Mouse (Mus musculus) heart, embryonic 11.5 days (tissue): ENCODE data around the gene Odf2l. TPM values are rescaled to one million over a fixed set of nuclear protein-coding genes. Genes with fewer than 3 reads are reported as not detected.

ENCODE experiments used
- ATAC-seq: fragments of 200-750 bp; cut with Nextera tagmentation; replicated peaks from 2 replicates; pipeline ENCODE4 v1.8.0; 2017; ENCODE audit warnings: moderate library complexity; ENCODE audit not compliant: insufficient number of reproducible peaks, low FRiP score, low TSS enrichment
- H3K27ac ChIP-seq: fragments of 300-500 bp; sonication (generic); 2 replicates; pipeline ENCODE4 v1.5.1; 2014; ENCODE audit warnings: mild to moderate bottlenecking, low read depth, low read length
- H3K27me3 ChIP-seq: fragments of 300-500 bp; sonication (generic); 2 replicates; pipeline ENCODE4 v1.6.1; 2014; ENCODE audit warnings: mild to moderate bottlenecking, low read length, mixed read lengths; ENCODE audit not compliant: control insufficient read depth, insufficient read depth
- H3K36me3 ChIP-seq: fragments of 300-500 bp; sonication (generic); 2 replicates; pipeline ENCODE4 v1.6.1; 2014; ENCODE audit warnings: mild to moderate bottlenecking, low read length, moderate library complexity, mixed read lengths; ENCODE audit not compliant: control insufficient read depth, insufficient read depth
- H3K4me1 ChIP-seq: fragments of 300-500 bp; sonication (generic); 2 replicates; pipeline ENCODE4 v1.6.1; 2014; ENCODE audit warnings: low read length; ENCODE audit not compliant: control insufficient read depth, insufficient read depth
- H3K4me2 ChIP-seq: fragments of 300-500 bp; sonication (generic); 2 replicates; pipeline ENCODE4 v1.6.1; 2014; ENCODE audit warnings: mild to moderate bottlenecking, moderate library complexity
- H3K4me3 ChIP-seq: fragments of 300-500 bp; sonication (generic); 2 replicates; pipeline ENCODE4 v1.5.1; 2014; ENCODE audit warnings: low read depth, low read length
- H3K9ac ChIP-seq: fragments of 300-500 bp; sonication (generic); 2 replicates; pipeline ENCODE4 v1.6.1; 2014; ENCODE audit warnings: mild to moderate bottlenecking, low read depth, low read length, moderate library complexity
- H3K9me3 ChIP-seq: fragments of 300-500 bp; sonication (generic); replicated peaks from 2 replicates; pipeline ENCODE4 v1.6.1; 2016; ENCODE audit warnings: low read length; ENCODE audit not compliant: control insufficient read depth
- WGBS: fragments of 180-500 bp; shearing (Covaris S2); extraction: QIAGEN DNeasy Blood & Tissue Kit; methylation state at CpG from one replicate; pipeline ENCODE4 v1.1.7; 2014; ENCODE audit not compliant: insufficient replicate concordance; 5-methylcytosine and 5-hydroxymethylcytosine counted together
- polyA plus RNA-seq: library from polyadenylated mRNA; unstranded; fragments of >200 nt; fragmentation: Nextera tagmentation; extraction: Ambion mirVana; gene quantifications from 2 replicates; pipeline ENCODE4 v1.2.1, GENCODE M21; 2014

The Odf2l gene
- 13.9 and 14.3 TPM in 2 replicates for polyA plus RNA-seq

DNA sequence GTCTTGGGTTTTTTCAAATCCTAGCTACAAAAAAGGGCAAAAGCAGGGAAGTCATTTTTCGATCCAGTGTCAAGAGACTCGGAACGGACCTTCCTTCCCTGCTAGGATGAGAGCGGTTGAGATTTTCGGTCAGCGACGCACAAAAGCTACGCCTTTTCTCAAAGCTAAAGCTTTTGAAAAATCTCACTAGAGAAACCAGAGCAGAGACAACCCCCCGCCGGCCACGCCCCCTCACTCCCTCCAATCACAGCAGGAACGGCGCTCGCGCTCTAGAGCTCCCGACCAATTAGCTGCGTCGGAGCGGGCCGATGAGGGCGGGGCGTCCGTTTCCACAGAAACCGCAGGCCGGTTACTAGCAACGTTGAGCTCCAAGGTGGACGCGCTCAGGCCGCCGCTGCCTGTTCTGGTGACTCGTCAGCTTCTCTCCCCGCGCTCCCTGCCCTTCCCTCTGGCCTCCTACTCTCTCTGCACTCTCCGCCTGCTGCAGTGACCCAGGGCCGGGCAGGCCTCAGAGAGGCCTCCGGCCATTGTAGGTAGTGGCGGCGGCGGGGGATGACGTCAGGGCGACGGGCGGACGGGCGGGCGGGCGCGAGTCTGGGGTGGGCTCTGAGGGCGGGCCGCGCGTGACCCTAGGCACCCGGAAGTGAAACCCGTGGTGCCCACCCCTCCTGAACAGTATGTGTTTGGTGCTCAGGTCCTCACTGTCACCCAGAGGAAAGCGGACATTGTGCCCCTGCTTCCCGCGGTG, at the start of gene Odf2l:
Odf2l (plus strand) TSS at position 335 of the 748 bp plus-strand sequence.
- under 1% methylated on average over 50 of the region's 57 CpGs for WGBS
- peak; percentile 99 for ATAC-seq
- Histone ChIP-seq H3K27me3 (no peaks in the 10 kb centered on the region), H3K9ac (peak within 1 kb of the TSS; percentile 90), H3K4me1 (0 out of 2 replicates have a peak, but pooled peaks cover 4% of the 10 kb centered on the region), H3K27ac (peak within 1 kb of the TSS; percentile 98), H3K4me3 (peak within 1 kb of the TSS; percentile 73), H3K9me3 (no peaks in the 10 kb centered on the region), H3K36me3 (no peaks in the 10 kb centered on the region), H3K4me2 (peak within 1 kb of the TSS; percentile 67)

DNA sequence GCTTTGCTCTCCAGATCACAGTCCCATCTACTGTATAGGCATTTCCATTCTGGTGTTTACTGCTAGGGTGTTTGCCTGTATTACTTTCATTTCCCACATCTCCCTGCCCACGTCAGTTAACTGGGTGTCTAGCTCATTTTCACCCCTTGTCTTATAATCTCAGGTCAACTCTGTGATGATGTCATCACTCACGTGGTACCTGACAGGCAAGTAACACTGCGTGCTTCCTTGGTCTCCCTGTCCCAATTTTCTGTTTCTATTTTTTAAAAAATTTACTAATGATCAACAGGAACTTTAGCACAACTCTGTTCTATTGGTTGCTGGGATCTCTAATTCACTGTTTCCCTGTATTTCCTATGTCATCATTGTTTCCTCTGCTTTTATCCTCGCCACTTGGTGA, 49.4 kb upstream of the Odf2l start:
- ATAC-seq: no peak
- H3K4me1 ChIP-seq: no peaks in the 10 kb centered on the region
- H3K9ac ChIP-seq: no peak overlapping the region
- no peaks in the 10 kb centered on the region for H3K9me3 ChIP-seq
- no peak overlapping the region for H3K4me2 ChIP-seq
- 79% methylated on average over 4 of the region's 4 CpGs for WGBS
- no peak overlapping the region for H3K27ac ChIP-seq
- H3K27me3 ChIP-seq: no peaks in the 10 kb centered on the region
- no peak overlapping the region for H3K4me3 ChIP-seq
- H3K36me3 ChIP-seq: no peaks in the 10 kb centered on the region

DNA sequence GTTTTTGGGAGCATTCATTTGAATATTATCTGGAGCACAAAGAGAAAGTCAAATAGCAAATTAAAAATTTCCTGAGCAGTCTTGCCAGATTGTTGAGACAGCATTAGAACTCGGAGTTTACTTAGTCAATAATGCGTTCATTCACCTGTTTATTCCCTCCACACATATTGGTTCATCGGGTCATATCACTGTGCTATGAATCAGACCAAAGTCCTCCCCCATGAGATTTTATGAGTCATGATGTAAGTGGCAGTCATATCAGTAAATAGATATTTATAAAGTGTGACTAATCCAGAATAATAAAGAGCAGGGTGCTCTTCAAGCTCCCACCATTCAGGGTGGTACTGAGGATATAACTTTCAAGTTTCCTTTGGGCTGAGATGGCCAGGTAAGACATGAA, 46.0 kb upstream of the Odf2l start:
- H3K4me2 ChIP-seq: no peak overlapping the region
- no peak overlapping the region for H3K4me3 ChIP-seq
- no peaks in the 10 kb centered on the region for H3K27me3 ChIP-seq
- 88% methylated on average over 3 of the region's 3 CpGs for WGBS
- H3K9ac ChIP-seq: no peak overlapping the region
- H3K4me1 ChIP-seq: no peaks in the 10 kb centered on the region
- no peaks in the 10 kb centered on the region for H3K36me3 ChIP-seq
- no peak for ATAC-seq
- H3K9me3 ChIP-seq: no peaks in the 10 kb centered on the region
- no peak overlapping the region for H3K27ac ChIP-seq

DNA sequence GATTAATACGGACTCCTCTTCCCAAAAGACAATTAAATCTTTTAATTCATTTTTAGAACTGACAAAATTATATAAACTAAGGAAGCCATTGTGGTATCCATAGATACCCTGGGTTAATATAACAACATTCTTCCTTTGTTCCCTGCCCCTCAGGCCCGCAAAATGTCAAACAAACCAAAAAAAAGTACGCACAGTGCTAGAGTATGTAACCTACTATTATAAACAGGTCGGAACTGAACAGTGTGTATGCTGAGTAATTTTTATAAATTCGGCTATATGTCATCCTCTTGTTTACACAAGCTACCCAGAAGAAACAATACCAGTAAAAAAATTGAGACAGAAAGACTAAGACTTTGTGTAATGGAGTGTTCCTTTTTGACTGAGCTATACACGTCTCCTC, 40.0 kb upstream of the Odf2l start:
- no peak for ATAC-seq
- H3K27ac ChIP-seq: no peak overlapping the region
- no peak overlapping the region for H3K4me3 ChIP-seq
- H3K36me3 ChIP-seq: no peaks in the 10 kb centered on the region
- no peaks in the 10 kb centered on the region for H3K9me3 ChIP-seq
- WGBS: 77% methylated on average over 6 of the region's 6 CpGs
- H3K9ac ChIP-seq: no peak overlapping the region
- no peak overlapping the region for H3K4me2 ChIP-seq
- H3K27me3 ChIP-seq: no peaks in the 10 kb centered on the region
- H3K4me1 ChIP-seq: no peaks in the 10 kb centered on the region

DNA sequence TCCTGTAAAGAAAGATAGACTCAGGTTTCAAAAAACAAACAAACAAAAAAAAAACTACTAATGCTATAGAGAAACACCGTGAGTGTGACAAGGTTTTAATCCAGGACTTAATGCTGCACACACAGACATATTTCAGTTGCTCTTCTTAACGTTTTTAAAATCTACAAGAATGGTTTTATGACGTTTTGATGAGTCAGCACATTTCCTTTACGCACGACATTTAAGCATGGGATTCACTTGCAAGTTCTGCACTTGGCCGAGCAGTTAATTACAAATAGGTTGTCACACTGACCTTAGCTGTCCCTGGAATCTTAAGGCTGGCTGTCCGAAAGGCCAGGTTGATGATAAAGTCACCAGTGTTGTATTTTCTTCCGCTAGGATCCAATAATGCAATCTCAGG, 37.5 kb upstream of the Odf2l start:
- H3K27me3 ChIP-seq: no peaks in the 10 kb centered on the region
- H3K36me3 ChIP-seq: no peaks in the 10 kb centered on the region
- no peak overlapping the region for H3K4me2 ChIP-seq
- H3K4me3 ChIP-seq: no peak overlapping the region
- no peak overlapping the region for H3K9ac ChIP-seq
- no peak overlapping the region for H3K27ac ChIP-seq
- ATAC-seq: no peak
- WGBS: 68% methylated on average over 8 of the region's 8 CpGs
- H3K9me3 ChIP-seq: no peaks in the 10 kb centered on the region
- no peaks in the 10 kb centered on the region for H3K4me1 ChIP-seq

DNA sequence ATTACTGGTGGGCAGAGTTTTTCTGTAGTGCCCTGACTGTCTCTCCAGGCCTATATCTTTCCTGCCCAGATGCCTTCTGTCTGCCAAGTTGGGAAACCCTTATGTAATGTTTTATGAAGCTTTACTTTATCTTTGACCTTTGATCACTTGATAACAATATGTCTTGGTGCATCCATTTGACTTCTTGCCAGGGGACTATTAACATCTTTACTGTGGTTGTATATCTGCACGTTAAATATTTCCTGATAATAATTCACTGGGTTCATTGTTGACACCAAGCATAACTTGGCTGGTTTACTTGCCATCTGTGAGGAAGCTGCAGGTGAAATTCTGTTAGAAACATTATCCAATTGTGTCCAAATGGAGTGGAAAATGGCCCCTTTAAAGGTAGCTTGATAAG, 35.3 kb upstream of the Odf2l start:
- Histone ChIP-seq H3K9me3 (no peaks in the 10 kb centered on the region), H3K9ac (no peak overlapping the region), H3K27me3 (no peaks in the 10 kb centered on the region), H3K36me3 (no peaks in the 10 kb centered on the region), H3K4me3 (no peak overlapping the region), H3K4me1 (no peaks in the 10 kb centered on the region), H3K4me2 (no peak overlapping the region), H3K27ac (no peak overlapping the region)
- WGBS: 70% methylated on average over 1 of the region's 1 CpGs
- ATAC-seq: no peak

DNA sequence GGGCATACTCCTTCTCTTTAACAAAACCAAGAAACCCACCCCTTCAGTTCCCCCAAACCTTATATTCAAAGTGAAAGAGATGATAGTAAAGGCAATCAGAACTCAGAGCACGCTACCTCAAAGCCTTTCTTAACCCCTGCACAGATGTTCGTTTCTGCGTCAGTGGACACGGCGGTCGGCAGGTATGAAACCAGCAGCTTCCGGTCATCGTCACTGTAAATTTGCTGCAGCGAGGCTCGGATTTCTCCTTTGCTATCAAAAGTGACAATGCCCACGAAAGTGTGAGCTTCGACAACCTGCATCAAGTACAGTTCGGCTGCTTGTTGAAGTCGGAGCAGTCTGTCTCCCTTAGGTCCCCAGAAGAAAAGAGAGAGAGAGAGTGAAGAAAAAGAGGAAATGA, 32.2 kb upstream of the Odf2l start:
- no peak overlapping the region for H3K4me2 ChIP-seq
- WGBS: 82% methylated on average over 14 of the region's 14 CpGs
- no peak overlapping the region for H3K27ac ChIP-seq
- H3K9ac ChIP-seq: no peak overlapping the region
- H3K27me3 ChIP-seq: no peaks in the 10 kb centered on the region
- ATAC-seq: no peak
- H3K4me1 ChIP-seq: no peaks in the 10 kb centered on the region
- H3K36me3 ChIP-seq: no peaks in the 10 kb centered on the region
- no peak overlapping the region for H3K4me3 ChIP-seq
- no peaks in the 10 kb centered on the region for H3K9me3 ChIP-seq

DNA sequence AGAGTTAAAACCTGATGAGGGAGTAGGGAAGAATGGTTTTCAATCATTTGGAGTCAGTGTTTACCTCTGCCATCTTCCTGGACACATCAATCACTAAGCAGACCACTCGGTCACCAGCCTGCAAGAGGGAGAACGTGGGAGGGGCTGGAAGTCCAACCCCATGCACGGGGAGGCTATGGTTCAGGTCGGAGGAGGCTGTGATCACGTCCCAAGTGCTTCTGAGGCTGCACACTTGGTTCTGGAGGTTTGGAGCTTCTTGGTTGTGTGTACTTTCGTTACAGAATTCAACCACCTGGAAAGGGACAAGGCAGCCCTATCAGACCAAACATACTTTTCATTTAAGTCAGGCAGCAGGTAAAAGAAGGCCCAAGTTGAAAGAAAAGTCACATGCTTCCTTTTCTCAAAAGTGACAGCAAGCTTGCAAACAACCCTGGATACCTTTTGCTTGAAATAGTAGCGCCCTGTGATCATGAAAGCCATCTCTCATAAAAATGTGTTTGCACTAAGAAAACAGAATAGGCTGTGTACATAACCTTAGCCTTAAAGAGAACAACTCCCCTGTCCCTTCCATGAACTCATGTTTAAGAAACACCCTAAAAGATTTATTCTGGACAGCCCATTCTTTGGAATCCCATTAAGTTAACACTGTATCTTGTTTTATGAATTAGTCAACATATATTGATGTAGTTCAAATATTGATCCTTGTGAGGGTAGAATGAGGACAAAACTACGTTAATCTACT, 30.4 kb upstream of the Odf2l start:
- no peak overlapping the region for H3K27ac ChIP-seq
- no peak overlapping the region for H3K4me3 ChIP-seq
- H3K27me3 ChIP-seq: no peaks in the 10 kb centered on the region
- WGBS: 62% methylated on average over 8 of the region's 8 CpGs
- H3K9me3 ChIP-seq: no peaks in the 10 kb centered on the region
- no peak overlapping the region for H3K9ac ChIP-seq
- no peaks in the 10 kb centered on the region for H3K36me3 ChIP-seq
- no peak overlapping the region for H3K4me2 ChIP-seq
- no peaks in the 10 kb centered on the region for H3K4me1 ChIP-seq
- no peak for ATAC-seq
